Mouse (Mus musculus) olfactory bulb, adult 2 months (tissue): ENCODE results near the gene Cdon.

Experiments used
- CTCF ChIP-seq: fragments of 200-500 bp; IDR thresholded peaks from 2 replicates; pipeline ENCODE4 v1.5.1; 2012; ENCODE audit warnings: low read depth, mild to moderate bottlenecking, low read length, moderate library complexity; ENCODE audit not compliant: insufficient read depth
- POLR2A ChIP-seq: fragments of 200-500 bp; IDR thresholded peaks from 2 replicates; pipeline ENCODE4 v1.6.1; 2012; ENCODE audit warnings: mild to moderate bottlenecking, low read depth, low read length, moderate library complexity; ENCODE audit not compliant: insufficient read depth

GRCm38 (mm10) chr9:35513900-35514299, 93.0 kb downstream of the Cdon start:
- TF ChIP-seq POLR2A (no peak), CTCF (no peak)
